Mouse (Mus musculus) lung, embryonic 16.5 days (tissue): ENCODE measurements around the gene Rrp1. TPM values are rescaled to one million over a fixed set of nuclear protein-coding genes. Genes with fewer than 3 reads are reported as not detected.
A peak's percentile ranks its signal among the peaks of the same experiment; 100 is the strongest.
"Not testable (repeated sequence)": the region's sequence is repeated elsewhere in the genome, so short reads cannot be mapped to it uniquely, and the experiment has no call there.

Source experiments
- ATAC-seq: fragments of 200-750 bp; cut with Nextera tagmentation; 2 replicates; pipeline ENCODE4 v1.8.0; 2017; ENCODE audit warnings: low read depth, mild to moderate bottlenecking, moderate library complexity
- H3K27ac ChIP-seq: fragments of 300-500 bp; sonication (generic); 2 replicates; pipeline ENCODE4 v1.5.1; 2014; ENCODE audit warnings: mild to moderate bottlenecking, control low read depth, low read length
- H3K27me3 ChIP-seq: fragments of 300-500 bp; sonication (generic); 2 replicates; pipeline ENCODE4 v1.6.1; 2014; ENCODE audit warnings: low read depth, low read length, mixed read lengths; ENCODE audit not compliant: control insufficient read depth, insufficient read depth
- H3K36me3 ChIP-seq: fragments of 300-500 bp; sonication (generic); 2 replicates; pipeline ENCODE4 v1.6.1; 2014; ENCODE audit warnings: low read length; ENCODE audit not compliant: control insufficient read depth, insufficient read depth
- H3K4me1 ChIP-seq: fragments of 300-500 bp; sonication (generic); replicated peaks from 2 replicates; pipeline ENCODE4 v1.6.1; 2014; ENCODE audit warnings: low read length, mixed read lengths; ENCODE audit not compliant: control insufficient read depth, insufficient read depth
- H3K4me2 ChIP-seq: fragments of 300-500 bp; sonication (generic); 2 replicates; pipeline ENCODE4 v1.6.1; 2014; ENCODE audit warnings: low read depth, low read length, control low read depth
- H3K4me3 ChIP-seq: fragments of 300-500 bp; sonication (generic); 2 replicates; pipeline ENCODE4 v1.5.1; 2014; ENCODE audit warnings: mild to moderate bottlenecking, low read length, control low read depth
- H3K9ac ChIP-seq: fragments of 300-500 bp; sonication (generic); 2 replicates; pipeline ENCODE4 v1.6.1; 2014; ENCODE audit warnings: low read length, control low read depth
- H3K9me3 ChIP-seq: fragments of 300-500 bp; sonication (generic); 2 replicates; pipeline ENCODE4 v1.6.1; 2016; ENCODE audit warnings: low read length; ENCODE audit not compliant: control insufficient read depth
- WGBS: fragments of 180-500 bp; shearing (Covaris S2); extraction: QIAGEN DNeasy Blood & Tissue Kit; methylation state at CpG from one replicate; pipeline ENCODE4 v1.1.7; 2014; 5-methylcytosine and 5-hydroxymethylcytosine counted together
- polyA plus RNA-seq: library from polyadenylated mRNA; unstranded; fragments of >200 nt; fragmentation: Nextera tagmentation; extraction: Ambion mirVana; gene quantifications from 2 replicates; pipeline ENCODE4 v1.2.1, GENCODE M21; 2015

Gene Rrp1
- polyA plus RNA-seq, 1 experiment from 2014 or later: 274 TPM

DNA sequence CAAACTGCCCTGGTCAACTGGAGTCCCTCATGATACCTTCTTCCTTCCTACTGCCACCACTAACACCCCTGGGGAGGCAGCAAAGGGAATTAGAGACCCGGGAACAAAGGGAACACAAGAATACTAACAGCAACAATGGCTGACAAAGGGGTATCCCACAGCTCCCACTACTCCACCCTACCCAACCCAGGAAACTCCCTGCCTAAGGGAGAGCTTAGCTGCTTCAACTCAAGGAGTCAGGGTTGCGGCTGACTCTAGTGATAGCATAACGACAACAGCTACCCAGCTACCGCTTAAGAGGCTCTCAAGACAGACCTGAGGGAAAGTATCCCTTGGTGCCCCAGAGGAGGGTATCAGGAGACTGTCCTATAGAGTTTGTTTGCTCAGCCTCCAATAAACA is 45.3 kb downstream of the Rrp1 start:
- no peak overlapping the region for H3K9ac ChIP-seq
- no peak for ATAC-seq
- H3K4me1 ChIP-seq: 0 out of 2 replicates have a peak, but pooled peaks cover 8% of the 10 kb centered on the region
- no peak overlapping the region for H3K27ac ChIP-seq
- no peaks in the 10 kb centered on the region for H3K27me3 ChIP-seq
- WGBS: 36% methylated on average over 4 of the region's 4 CpGs
- H3K4me2 ChIP-seq: no peak overlapping the region
- no peak overlapping the region for H3K4me3 ChIP-seq
- 0 out of 2 replicates have a peak, but pooled peaks cover 3% of the 10 kb centered on the region for H3K9me3 ChIP-seq
- H3K36me3 ChIP-seq: no peaks in the 10 kb centered on the region

DNA sequence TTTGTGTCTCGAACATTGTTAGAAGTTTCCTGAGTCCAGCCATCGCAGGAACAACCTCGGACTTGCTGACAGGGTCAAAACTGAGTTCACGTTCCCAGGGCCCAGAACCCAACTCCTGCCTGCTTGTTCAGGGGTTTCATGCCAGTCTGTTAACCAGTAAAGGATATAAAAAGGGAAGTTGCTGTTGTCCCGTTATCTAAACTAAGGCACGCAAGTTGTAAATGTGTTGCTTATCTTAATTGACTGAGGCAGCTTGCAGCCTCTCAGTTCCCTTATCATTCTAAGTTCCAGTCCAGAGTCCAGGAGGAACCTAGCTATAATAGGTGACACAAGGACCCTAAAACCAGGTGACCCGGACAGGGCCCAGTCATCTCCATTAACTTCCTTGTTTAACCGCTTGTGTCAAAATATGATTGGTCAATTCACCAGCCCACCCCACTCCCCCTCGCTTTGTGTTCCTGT is 46.0 kb downstream of the Rrp1 start:
- ATAC-seq: no peak
- Histone ChIP-seq H3K4me1 (0 out of 2 replicates have a peak, but pooled peaks cover 8% of the 10 kb centered on the region), H3K36me3 (no peaks in the 10 kb centered on the region), H3K27me3 (no peaks in the 10 kb centered on the region), H3K9me3 (0 out of 2 replicates have a peak, but pooled peaks cover 3% of the 10 kb centered on the region), H3K27ac (no peak overlapping the region), H3K4me2 (no peak overlapping the region), H3K4me3 (no peak overlapping the region), H3K9ac (no peak overlapping the region)
- WGBS: 31% methylated on average over 9 of the region's 9 CpGs

DNA sequence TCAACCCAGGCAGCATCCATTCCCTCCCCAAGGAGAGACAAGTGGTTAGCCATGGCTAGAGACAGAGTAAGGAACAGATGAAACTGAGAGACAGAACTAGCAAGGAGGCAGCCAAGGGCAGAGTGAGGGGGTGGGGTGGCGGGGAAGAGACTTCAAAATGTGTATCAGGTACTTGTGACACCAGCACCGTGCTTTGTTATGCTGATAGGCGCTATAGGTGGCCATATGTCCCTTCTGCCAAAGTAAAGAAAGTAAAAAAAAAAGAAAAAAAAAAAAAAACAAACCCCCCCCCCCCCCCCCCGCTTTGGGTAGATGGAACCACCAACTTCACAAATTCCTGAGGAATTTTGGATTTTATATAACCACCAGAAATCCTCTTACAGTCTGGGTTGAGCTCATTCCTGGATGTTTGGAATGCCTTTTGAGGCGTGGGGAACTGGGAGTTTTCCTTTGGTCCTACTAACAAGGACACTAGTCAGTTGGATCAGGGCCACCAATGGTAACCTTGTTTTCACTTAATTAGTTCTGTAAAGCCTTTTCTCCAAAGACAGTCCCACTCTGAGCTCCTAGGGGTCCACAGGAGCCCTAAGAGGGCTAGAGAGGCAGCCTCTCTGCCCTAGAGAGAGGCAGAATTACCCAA is 46.5 kb downstream of the Rrp1 start:
- no peaks in the 10 kb centered on the region for H3K27me3 ChIP-seq
- ATAC-seq: no peak

DNA sequence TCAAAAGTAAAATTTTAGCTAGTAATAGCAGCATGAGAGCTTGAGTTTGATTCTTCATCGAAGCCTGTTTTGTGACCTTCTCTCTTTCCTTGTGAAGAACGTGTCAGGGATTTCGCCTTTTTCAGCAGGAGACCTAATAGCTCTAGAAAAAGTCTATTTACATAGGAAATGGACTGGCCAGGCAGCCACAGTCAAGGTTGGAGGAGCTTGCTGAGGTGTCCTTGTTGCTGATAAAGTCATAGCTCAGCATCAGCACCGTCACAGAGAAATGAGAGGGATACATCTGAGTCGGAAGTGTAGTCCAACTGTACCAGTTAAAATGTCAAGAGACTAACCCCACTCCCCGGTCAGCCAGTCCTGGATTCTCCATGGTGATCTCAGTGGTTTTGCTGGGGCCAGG is 47.3 kb downstream of the Rrp1 start:
- no peak overlapping the region for H3K4me2 ChIP-seq
- ATAC-seq: no peak
- no peak overlapping the region for H3K9ac ChIP-seq
- H3K27me3 ChIP-seq: no peaks in the 10 kb centered on the region
- H3K36me3 ChIP-seq: no peaks in the 10 kb centered on the region
- H3K9me3 ChIP-seq: 0 out of 2 replicates have a peak, but pooled peaks cover 3% of the 10 kb centered on the region
- WGBS: 65% methylated on average over 6 of the region's 6 CpGs
- no peak overlapping the region for H3K4me3 ChIP-seq
- 0 out of 2 replicates have a peak, but pooled peaks cover 5% of the 10 kb centered on the region for H3K4me1 ChIP-seq
- H3K27ac ChIP-seq: no peak overlapping the region

More for the DNA sequence above, 46.5 kb downstream of the Rrp1 start:
- Histone ChIP-seq H3K9ac (no peak overlapping the region), H3K27ac (no peak overlapping the region), H3K4me2 (no peak overlapping the region), H3K36me3 (no peaks in the 10 kb centered on the region), H3K4me1 (0 out of 2 replicates have a peak, but pooled peaks cover 7% of the 10 kb centered on the region), H3K4me3 (no peak overlapping the region), H3K9me3 (0 out of 2 replicates have a peak, but pooled peaks cover 3% of the 10 kb centered on the region)
- WGBS: 38% methylated on average over 5 of the region's 5 CpGs

DNA sequence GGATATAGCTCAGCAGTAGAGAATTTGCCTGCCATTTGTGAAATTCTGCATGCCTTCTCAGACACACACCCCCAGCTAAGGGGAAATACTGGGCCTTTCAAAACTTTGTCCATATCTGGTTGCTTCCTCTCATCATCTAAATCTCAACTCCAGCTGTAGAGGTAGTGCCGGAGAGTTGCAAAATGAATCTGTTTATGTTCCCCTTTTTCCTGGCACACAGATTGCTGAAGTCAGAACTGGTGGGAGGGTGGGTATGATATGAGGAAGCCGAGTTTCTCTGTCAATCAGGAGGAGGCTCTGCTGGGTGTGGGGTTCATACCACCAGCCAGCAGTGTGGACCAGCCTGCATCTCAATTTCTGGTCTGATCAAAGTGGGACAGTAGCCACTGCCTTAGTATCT is 48.7 kb downstream of the Rrp1 start:
- no peaks in the 10 kb centered on the region for H3K36me3 ChIP-seq
- no peak overlapping the region for H3K9ac ChIP-seq
- no peaks in the 10 kb centered on the region for H3K27me3 ChIP-seq
- no peaks in the 10 kb centered on the region for H3K9me3 ChIP-seq
- WGBS: 36% methylated on average over 2 of the region's 2 CpGs
- no peak overlapping the region for H3K27ac ChIP-seq
- 0 out of 2 replicates have a peak, but pooled peaks cover 5% of the 10 kb centered on the region for H3K4me1 ChIP-seq
- 0 out of 2 replicates have a peak, but pooled peaks have one; percentile 28 for ATAC-seq
- no peak overlapping the region for H3K4me3 ChIP-seq
- no peak overlapping the region for H3K4me2 ChIP-seq

DNA sequence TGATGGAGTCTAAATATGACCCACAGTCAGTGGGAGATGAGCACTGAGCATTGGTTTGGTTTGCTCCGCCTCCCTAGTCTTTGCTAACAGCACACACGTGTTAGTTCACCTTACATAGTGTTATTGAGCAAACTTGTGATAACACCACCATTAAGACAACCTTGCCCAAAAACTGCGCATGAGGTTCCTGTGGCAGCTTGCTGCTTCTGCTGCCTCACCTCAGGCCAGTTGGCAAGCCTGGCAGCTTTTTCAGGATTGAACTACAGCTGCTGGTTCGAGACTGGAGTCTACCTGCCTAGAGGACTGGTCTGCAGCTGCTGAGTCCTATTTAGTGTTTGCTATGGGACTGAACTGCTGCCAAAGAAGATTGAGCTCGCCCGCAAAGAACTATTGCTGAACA is 49.5 kb downstream of the Rrp1 start:
- H3K27me3 ChIP-seq: no peaks in the 10 kb centered on the region
- WGBS: 80% methylated on average over 6 of the region's 6 CpGs
- 0 out of 2 replicates have a peak, but pooled peaks cover 5% of the 10 kb centered on the region for H3K4me1 ChIP-seq
- H3K4me2 ChIP-seq: no peak overlapping the region
- H3K9me3 ChIP-seq: no peaks in the 10 kb centered on the region
- no peak overlapping the region for H3K27ac ChIP-seq
- ATAC-seq: no peak
- H3K4me3 ChIP-seq: no peak overlapping the region
- no peaks in the 10 kb centered on the region for H3K36me3 ChIP-seq
- H3K9ac ChIP-seq: no peak overlapping the region

DNA sequence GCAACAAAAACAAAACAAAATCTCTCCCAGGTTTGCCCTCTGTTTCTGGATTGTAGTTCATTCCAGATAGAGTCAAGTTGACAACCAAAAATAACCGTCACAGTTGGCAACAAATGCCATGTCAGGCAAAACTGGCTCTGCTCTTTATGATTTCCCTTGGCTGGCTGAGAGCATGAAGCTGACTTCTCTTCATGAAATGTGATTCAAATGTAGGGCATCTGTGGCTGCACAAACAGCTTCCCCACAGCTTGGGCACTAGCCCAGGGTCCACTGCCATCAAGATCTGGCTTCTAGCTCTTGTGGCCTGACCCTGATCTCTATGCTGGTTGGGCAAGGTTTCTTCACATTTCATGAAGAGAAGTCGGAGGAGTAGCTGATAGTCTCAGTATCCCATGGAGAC is 50.9 kb downstream of the Rrp1 start:
- Histone ChIP-seq H3K9me3 (no peaks in the 10 kb centered on the region), H3K4me2 (no peak overlapping the region), H3K27ac (no peak overlapping the region), H3K4me3 (no peak overlapping the region), H3K9ac (no peak overlapping the region), H3K36me3 (no peaks in the 10 kb centered on the region), H3K27me3 (no peaks in the 10 kb centered on the region), H3K4me1 (0 out of 2 replicates have a peak, but pooled peaks cover 3% of the 10 kb centered on the region)
- no peak for ATAC-seq
- 82% methylated on average over 2 of the region's 2 CpGs for WGBS

DNA sequence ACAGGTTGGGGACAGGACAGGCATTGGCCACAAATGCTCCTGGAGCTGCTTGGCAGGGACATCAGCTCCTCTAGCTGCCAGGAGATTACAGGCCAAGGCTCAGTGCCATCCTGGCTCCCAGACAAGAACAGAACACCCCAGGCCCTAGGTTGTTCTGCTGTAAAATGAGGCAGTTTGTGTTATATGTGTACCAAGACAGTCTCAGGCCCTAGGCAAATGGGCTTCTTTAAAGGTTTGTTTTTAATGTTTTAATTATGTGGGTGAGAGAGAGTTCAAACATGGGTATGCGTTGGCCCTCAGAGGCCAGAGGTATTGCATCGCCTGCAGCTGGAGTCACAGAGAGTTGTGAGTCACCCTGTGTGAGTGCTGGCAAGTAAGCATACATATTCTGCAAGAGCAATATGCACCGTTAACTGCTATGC is 52.5 kb downstream of the Rrp1 start:
- Histone ChIP-seq H3K9me3 (no peaks in the 10 kb centered on the region), H3K4me3 (no peak overlapping the region), H3K9ac (no peak overlapping the region), H3K4me2 (no peak overlapping the region), H3K36me3 (no peaks in the 10 kb centered on the region), H3K27me3 (no peaks in the 10 kb centered on the region), H3K27ac (no peak overlapping the region), H3K4me1 (peaks cover 3% of the 10 kb centered on the region; the same call in 1 of the 2 replicates)
- ATAC-seq: no peak
- 52% methylated on average over 3 of the region's 3 CpGs for WGBS

DNA sequence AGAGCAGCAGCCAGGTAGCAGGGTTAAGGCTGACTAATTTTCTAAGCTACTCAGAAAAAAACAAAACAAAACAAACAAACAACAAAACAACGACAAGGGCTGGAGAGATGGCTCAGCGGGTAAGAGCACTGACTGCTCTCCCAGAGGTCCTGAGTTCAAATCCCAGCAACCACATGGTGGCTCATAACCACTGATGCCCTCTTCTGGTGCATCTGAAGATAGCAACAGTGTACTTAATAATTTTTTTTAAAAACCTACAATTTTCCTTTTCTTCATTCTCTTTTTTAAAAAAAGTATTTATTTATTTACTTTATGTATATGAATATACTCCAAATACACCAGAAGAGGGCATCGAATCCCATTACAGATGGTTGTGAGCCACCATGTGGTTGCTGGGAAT is 53.8 kb downstream of the Rrp1 start:
- H3K9me3 ChIP-seq, H3K36me3 ChIP-seq, H3K27ac ChIP-seq, ATAC-seq, H3K4me1 ChIP-seq, H3K9ac ChIP-seq, H3K4me2 ChIP-seq, H3K27me3 ChIP-seq, H3K4me3 ChIP-seq: not testable (repeated sequence)
- 94% methylated on average over 3 of the region's 3 CpGs for WGBS
